Mouse (Mus musculus) spleen, adult 18-20 months (tissue): ENCODE results near the gene Nbea.

ENCODE experiments used
- DNase-seq, 2 experiments: peaks; one replicate each; pipeline ENCODE4 v3.0.0; 2022; ENCODE audit warnings: mixed read lengths in 2 of 2

Nbea gene

GRCm38 (mm10) chr3:55824864-55825263 lies 358.6 kb downstream of the Nbea start:
- DNase-seq = no peak

GRCm38 (mm10) chr3:55819598-55819997 lies 363.9 kb downstream of the Nbea start:
- no peak for DNase-seq

GRCm38 (mm10) chr3:55818082-55818481 lies 365.4 kb downstream of the Nbea start:
- no peak for DNase-seq

- DNase-seq = no peak
Observed at GRCm38 (mm10) chr3:55816638-55817375, 366.7 kb downstream of the Nbea start.

GRCm38 (mm10) chr3:55816096-55816495 lies 367.4 kb downstream of the Nbea start:
- DNase-seq = no peak

GRCm38 (mm10) chr3:55814993-55815625 lies 368.4 kb downstream of the Nbea start:
- DNase-seq = no peak

GRCm38 (mm10) chr3:55794768-55795167 lies 388.7 kb downstream of the Nbea start:
- DNase-seq = no peak

- DNase-seq = no peak
Observed at GRCm38 (mm10) chr3:55793842-55794575, 389.5 kb downstream of the Nbea start.

- DNase-seq = no peak
Observed at GRCm38 (mm10) chr3:55792251-55792650, 391.2 kb downstream of the Nbea start.

GRCm38 (mm10) chr3:55790609-55791008 lies 392.9 kb downstream of the Nbea start:
- no peak for DNase-seq

- no peak for DNase-seq
Observed at GRCm38 (mm10) chr3:55789856-55790255, 393.6 kb downstream of the Nbea start.

- DNase-seq = no peak
Observed at GRCm38 (mm10) chr3:55788621-55789201, 394.8 kb downstream of the Nbea start.

GRCm38 (mm10) chr3:55788214-55788586 lies 395.3 kb downstream of the Nbea start:
- DNase-seq = no peak

GRCm38 (mm10) chr3:55787487-55788213 lies 395.9 kb downstream of the Nbea start:
- no peak for DNase-seq

GRCm38 (mm10) chr3:55786835-55787486 lies 396.5 kb downstream of the Nbea start:
- DNase-seq = no peak

GRCm38 (mm10) chr3:55785981-55786725 lies 397.3 kb downstream of the Nbea start:
- DNase-seq = no peak

GRCm38 (mm10) chr3:55785266-55785980 lies 398.1 kb downstream of the Nbea start:
- no peak for DNase-seq

GRCm38 (mm10) chr3:55784101-55784500 lies 399.4 kb downstream of the Nbea start:
- no peak for DNase-seq

GRCm38 (mm10) chr3:55783171-55784081 lies 400.1 kb downstream of the Nbea start:
- no peak for DNase-seq

GRCm38 (mm10) chr3:55782771-55783170 lies 400.7 kb downstream of the Nbea start:
- no peak for DNase-seq
